Mouse (Mus musculus): ENCODE data around the gene Slc8b1. TPM values are rescaled to one million over a fixed set of nuclear protein-coding genes. Genes with fewer than 3 reads are reported as not detected.

The Slc8b1 gene
- 4.9 and 5.2 TPM in 2 replicates for polyA plus RNA-seq (2015; fragmentation: Nextera tagmentation; extraction: Ambion mirVana)

DNA sequence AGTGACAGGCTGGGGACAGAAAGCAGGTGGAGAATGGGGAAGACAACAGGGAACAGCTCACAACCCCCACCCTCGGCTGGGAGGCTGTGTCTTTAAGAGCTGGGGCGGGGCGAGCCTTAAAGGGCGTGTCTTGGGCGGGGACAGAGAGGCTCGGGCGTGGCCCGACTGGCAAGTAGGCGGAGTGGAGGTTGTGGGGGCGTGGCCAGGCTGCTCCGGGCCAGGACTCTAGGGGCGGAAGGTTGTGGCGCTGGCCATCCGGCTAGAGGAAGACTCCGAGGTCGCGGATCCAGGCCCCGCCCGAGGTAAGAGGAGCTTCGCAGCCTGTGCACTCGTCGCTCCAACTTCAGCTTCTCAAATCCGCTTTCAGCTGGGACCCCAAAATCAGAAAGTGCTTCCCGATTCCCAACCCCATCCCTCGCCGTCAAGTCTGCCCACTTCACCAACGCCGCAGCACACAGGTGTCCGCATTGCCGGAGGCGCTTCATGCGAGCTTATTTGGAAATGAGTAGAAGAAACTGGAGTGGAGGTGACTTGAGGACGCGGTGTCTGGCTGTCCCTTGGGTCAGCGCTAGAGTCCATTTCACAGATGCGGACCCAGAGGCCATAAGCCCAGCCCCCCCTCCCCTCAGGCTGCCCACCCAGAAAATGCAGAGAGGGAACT lies at the start of gene Slc8b1:
Gene Slc8b1 (plus strand): TSS at position 187 of the 661 bp plus-strand sequence.
- no peaks in the 10 kb centered on the region for H3K9me3 ChIP-seq (ENCODE audit: control insufficient read depth, low read length)
- TF ChIP-seq CTCF (IDR thresholded peaks at IDR 0.05; ENCODE audit: low read depth) (no peak), EP300 (optimal IDR thresholded peaks at IDR 0.05) (no peak)
- peak within 1 kb of the TSS; percentile 67 for H3K9ac ChIP-seq (ENCODE audit: low read length)
- H3K4me3 ChIP-seq (ENCODE audit: low read depth, low read length) = peak within 1 kb of the TSS; percentile 60
- WGBS = under 1% methylated on average over 36 of the region's 36 CpGs
- H3K4me1 ChIP-seq (replicated peaks; ENCODE audit: control insufficient read depth, insufficient read depth) = peaks cover 2% of the 10 kb centered on the region; the same call in 1 of the 2 replicates
- peak; percentile 96 for DNase-seq (ENCODE audit: low spot score)
- peak within 1 kb of the TSS; percentile 71 for H3K4me2 ChIP-seq (replicated peaks; ENCODE audit: low read depth)
- H3K36me3 ChIP-seq (ENCODE audit: control insufficient read depth, insufficient read depth, low read length) = no peaks in the 10 kb centered on the region
- ATAC-seq (ENCODE audit: low FRiP score, low TSS enrichment) = peak; percentile 94
- H3K27me3 ChIP-seq (ENCODE audit: control insufficient read depth, insufficient read depth, low read length) = no peaks in the 10 kb centered on the region
- H3K27ac ChIP-seq (replicated peaks) = peak within 1 kb of the TSS; percentile 45; the same call in 1 of the 2 replicates

DNA sequence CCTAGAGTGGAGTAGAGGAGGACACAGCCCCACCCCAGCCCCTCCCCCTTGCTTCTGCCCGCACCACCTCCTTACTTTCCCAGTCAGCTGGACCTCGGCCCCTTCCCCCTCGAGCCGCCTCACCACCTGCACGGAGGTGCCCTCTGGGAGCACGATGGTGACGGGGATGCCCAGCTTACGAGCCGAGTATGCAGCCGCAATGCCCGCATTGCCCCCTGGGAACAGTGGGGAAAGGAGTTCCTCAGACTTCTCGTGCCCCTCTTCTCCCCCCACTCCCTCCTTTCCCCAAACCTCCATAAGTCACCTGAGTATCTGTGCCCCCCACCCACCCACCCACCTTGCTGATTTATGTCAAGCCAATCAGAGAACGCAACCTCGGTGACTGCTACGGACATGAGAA lies 49.1 kb upstream of the Slc8b1 start:
- Histone ChIP-seq H3K4me1 (replicated peaks; ENCODE audit: control insufficient read depth, insufficient read depth) (no peaks in the 10 kb centered on the region), H3K27ac (replicated peaks) (no peak overlapping the region), H3K36me3 (ENCODE audit: control insufficient read depth, insufficient read depth, low read length) (no peaks in the 10 kb centered on the region), H3K9ac (ENCODE audit: low read length) (no peak overlapping the region), H3K4me3 (ENCODE audit: low read depth, low read length) (no peak overlapping the region), H3K4me2 (replicated peaks; ENCODE audit: low read depth) (no peak overlapping the region), H3K9me3 (ENCODE audit: control insufficient read depth, low read length) (no peaks in the 10 kb centered on the region), H3K27me3 (ENCODE audit: control insufficient read depth, insufficient read depth, low read length) (no peaks in the 10 kb centered on the region)
- DNase-seq (ENCODE audit: low spot score) (no peak), ATAC-seq (ENCODE audit: low FRiP score, low TSS enrichment) (no peak)
- TF ChIP-seq CTCF (IDR thresholded peaks at IDR 0.05; ENCODE audit: low read depth) = no peak
- TF ChIP-seq EP300 (optimal IDR thresholded peaks at IDR 0.05) = no peak
- 67% methylated on average over 11 of the region's 15 CpGs for WGBS

DNA sequence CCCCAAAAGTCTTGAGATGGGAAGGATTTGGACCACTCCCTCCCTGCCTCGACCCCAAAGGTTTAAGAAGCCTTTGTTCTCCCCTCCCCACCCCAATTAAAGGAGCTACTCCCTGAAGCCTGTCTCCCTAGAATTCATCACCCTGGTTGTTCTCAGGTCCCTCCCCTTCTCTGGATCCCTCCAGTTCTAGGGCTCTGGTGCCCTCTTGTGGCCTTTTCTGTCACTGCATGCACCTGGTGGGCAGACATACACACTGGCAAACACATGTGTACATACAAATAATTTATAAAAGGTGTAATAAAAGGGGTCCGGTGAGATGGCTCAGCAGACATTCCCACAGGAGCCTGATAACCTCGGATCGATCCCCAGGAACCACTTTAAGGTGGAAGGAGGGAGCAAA lies 46.6 kb upstream of the Slc8b1 start:
- Histone ChIP-seq H3K36me3 (ENCODE audit: control insufficient read depth, insufficient read depth, low read length) (no peaks in the 10 kb centered on the region), H3K4me3 (ENCODE audit: low read depth, low read length) (no peak overlapping the region), H3K9ac (ENCODE audit: low read length) (no peak overlapping the region), H3K4me2 (replicated peaks; ENCODE audit: low read depth) (no peak overlapping the region), H3K27ac (replicated peaks) (no peak overlapping the region), H3K9me3 (ENCODE audit: control insufficient read depth, low read length) (no peaks in the 10 kb centered on the region), H3K27me3 (ENCODE audit: control insufficient read depth, insufficient read depth, low read length) (no peaks in the 10 kb centered on the region), H3K4me1 (replicated peaks; ENCODE audit: control insufficient read depth, insufficient read depth) (no peaks in the 10 kb centered on the region)
- TF ChIP-seq EP300 (optimal IDR thresholded peaks at IDR 0.05) (no peak), CTCF (IDR thresholded peaks at IDR 0.05; ENCODE audit: low read depth) (peak; percentile 58)
- no peak for ATAC-seq (ENCODE audit: low FRiP score, low TSS enrichment)
- DNase-seq (ENCODE audit: low spot score) = no peak
- WGBS = 74% methylated on average over 4 of the region's 4 CpGs

DNA sequence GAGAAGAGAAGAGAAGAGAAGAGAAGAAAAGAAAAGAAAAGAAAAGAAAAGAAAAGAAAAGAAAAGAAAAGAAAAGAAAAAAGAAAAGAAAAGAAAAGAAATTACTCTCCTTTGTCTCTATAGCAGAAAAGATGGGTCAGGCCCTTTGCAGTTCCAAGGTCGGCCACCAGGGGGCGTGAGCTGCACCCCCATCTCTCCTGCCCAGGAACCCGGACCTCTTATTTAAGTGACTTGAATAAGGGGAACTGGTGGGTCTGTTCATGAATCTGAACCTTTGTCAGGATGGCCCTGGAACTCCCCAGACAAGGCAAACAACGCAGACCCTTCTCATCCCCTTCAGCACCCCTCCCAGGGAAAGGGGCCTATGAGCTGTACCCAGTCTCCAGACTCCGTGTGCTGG lies 45.9 kb upstream of the Slc8b1 start:
- Histone ChIP-seq H3K4me1 (replicated peaks; ENCODE audit: control insufficient read depth, insufficient read depth) (no peaks in the 10 kb centered on the region), H3K9ac (ENCODE audit: low read length) (no peak overlapping the region), H3K27me3 (ENCODE audit: control insufficient read depth, insufficient read depth, low read length) (no peaks in the 10 kb centered on the region), H3K4me2 (replicated peaks; ENCODE audit: low read depth) (no peak overlapping the region), H3K27ac (replicated peaks) (no peak overlapping the region), H3K9me3 (ENCODE audit: control insufficient read depth, low read length) (no peaks in the 10 kb centered on the region), H3K4me3 (ENCODE audit: low read depth, low read length) (no peak overlapping the region), H3K36me3 (ENCODE audit: control insufficient read depth, insufficient read depth, low read length) (no peaks in the 10 kb centered on the region)
- DNase-seq (ENCODE audit: low spot score) (peak; percentile 38), ATAC-seq (ENCODE audit: low FRiP score, low TSS enrichment) (no peak)
- 39% methylated on average over 5 of the region's 5 CpGs for WGBS
- peak; percentile 64 for TF ChIP-seq CTCF (IDR thresholded peaks at IDR 0.05; ENCODE audit: low read depth)
- TF ChIP-seq EP300 (optimal IDR thresholded peaks at IDR 0.05) = no peak

DNA sequence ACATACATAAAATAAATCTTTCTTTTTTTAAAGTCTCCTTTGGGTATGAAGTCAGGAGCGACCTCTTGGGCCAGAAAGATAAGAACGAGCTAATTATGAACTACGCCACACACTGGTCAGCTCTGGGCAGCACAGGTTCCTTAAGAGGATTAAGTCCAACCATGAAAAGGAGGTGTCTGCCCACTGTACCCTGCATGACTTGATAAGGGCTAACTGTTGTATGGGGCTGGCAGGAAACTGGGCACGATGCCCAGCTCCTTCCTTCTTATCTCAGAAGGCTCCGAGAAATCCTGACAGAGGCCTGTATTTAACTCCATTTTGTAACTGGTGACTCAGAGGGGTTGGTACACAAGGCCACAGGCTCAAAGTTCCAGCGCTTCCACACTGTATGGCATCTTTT lies 45.1 kb upstream of the Slc8b1 start:
- peak; percentile 91 for DNase-seq (ENCODE audit: low spot score)
- ATAC-seq (ENCODE audit: low FRiP score, low TSS enrichment) = peak; percentile 88

DNA sequence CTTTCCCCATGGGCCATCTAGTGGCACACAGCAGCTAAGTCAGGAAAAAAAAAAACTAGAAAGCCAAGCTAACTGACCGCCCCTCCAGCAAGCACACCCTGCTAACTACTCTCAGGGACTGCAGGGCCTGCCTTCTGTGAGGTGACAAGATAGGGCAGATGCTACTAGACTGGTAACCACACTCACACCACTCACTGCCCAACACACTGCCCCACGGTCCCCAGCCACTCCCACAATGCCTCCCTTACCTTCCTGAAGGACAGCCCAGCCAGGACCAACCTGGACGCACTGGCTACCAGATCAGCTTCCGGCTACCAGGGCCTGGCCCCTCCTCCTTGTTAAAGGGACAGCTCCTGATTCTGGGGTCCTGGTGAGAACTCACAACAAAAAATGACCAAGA lies 43.9 kb upstream of the Slc8b1 start:
- H3K4me2 ChIP-seq (replicated peaks; ENCODE audit: low read depth) = peak overlapping the region; percentile 17; the same call in 1 of the 2 replicates
- WGBS = 7% methylated on average over 4 of the region's 4 CpGs
- ATAC-seq (ENCODE audit: low FRiP score, low TSS enrichment) (peak; percentile 68), DNase-seq (ENCODE audit: low spot score) (peak; percentile 79)
- H3K9me3 ChIP-seq (ENCODE audit: control insufficient read depth, low read length) = no peaks in the 10 kb centered on the region
- H3K36me3 ChIP-seq (ENCODE audit: control insufficient read depth, insufficient read depth, low read length) = no peaks in the 10 kb centered on the region
- no peak overlapping the region; the same call in 1 of the 2 replicates for H3K4me3 ChIP-seq (ENCODE audit: low read depth, low read length)
- H3K27ac ChIP-seq (replicated peaks) = peak overlapping the region; percentile 58; the same call in 1 of the 2 replicates
- H3K9ac ChIP-seq (ENCODE audit: low read length) = no peak overlapping the region
- no peaks in the 10 kb centered on the region for H3K4me1 ChIP-seq (replicated peaks; ENCODE audit: control insufficient read depth, insufficient read depth)
- TF ChIP-seq CTCF (IDR thresholded peaks at IDR 0.05; ENCODE audit: low read depth) = 0 out of 2 replicates have a peak, but pooled peaks have one; percentile 25
- TF ChIP-seq EP300 (optimal IDR thresholded peaks at IDR 0.05) = no peak
- no peaks in the 10 kb centered on the region for H3K27me3 ChIP-seq (ENCODE audit: control insufficient read depth, insufficient read depth, low read length)

More for the DNA sequence above, 45.1 kb upstream of the Slc8b1 start:
- no peaks in the 10 kb centered on the region for H3K36me3 ChIP-seq (ENCODE audit: control insufficient read depth, insufficient read depth, low read length)
- no peak overlapping the region for H3K4me2 ChIP-seq (replicated peaks; ENCODE audit: low read depth)
- no peak overlapping the region for H3K4me3 ChIP-seq (ENCODE audit: low read depth, low read length)
- no peak overlapping the region for H3K27ac ChIP-seq (replicated peaks)
- no peak overlapping the region for H3K9ac ChIP-seq (ENCODE audit: low read length)
- H3K27me3 ChIP-seq (ENCODE audit: control insufficient read depth, insufficient read depth, low read length) = no peaks in the 10 kb centered on the region
- TF ChIP-seq EP300 (optimal IDR thresholded peaks at IDR 0.05) (no peak), CTCF (IDR thresholded peaks at IDR 0.05; ENCODE audit: low read depth) (peak; percentile 47)
- 59% methylated on average over 6 of the region's 6 CpGs for WGBS
- no peaks in the 10 kb centered on the region for H3K9me3 ChIP-seq (ENCODE audit: control insufficient read depth, low read length)
- H3K4me1 ChIP-seq (replicated peaks; ENCODE audit: control insufficient read depth, insufficient read depth) = no peaks in the 10 kb centered on the region

Measured in stomach, postnatal 0 days (tissue).